Mouse (Mus musculus) MEL (cell line): Measurements from ENCODE around the gene Ube2j1. TPM values are rescaled to one million over a fixed set of nuclear protein-coding genes. Genes with fewer than 3 reads are reported as not detected.

ENCODE experiments used
- DNase-seq: peaks from one replicate; pipeline ENCODE4 v3.0.0; 2011; ENCODE audit warnings: low read depth, low spot score
- H3K27ac ChIP-seq: 2 replicates; pipeline ENCODE4 v1.5.1; 2012; ENCODE audit warnings: low read depth, mild to moderate bottlenecking, control low read depth, low read length, moderate library complexity; ENCODE audit not compliant: control insufficient read depth
- H3K27me3 ChIP-seq, 2 experiments: fragments of 150-350 bp in 1 of 2; sonication (generic) in 1 of 2; 2 replicates each; pipeline ENCODE4 v1.6.1; 2012; ENCODE audit warnings: low read length in 2 of 2, mild to moderate bottlenecking in 2 of 2, improper control_type of control experiment in 1 of 2, moderate library complexity in 1 of 2; ENCODE audit not compliant: insufficient read depth in 2 of 2, control insufficient read depth in 1 of 2
- H3K36me3 ChIP-seq, 2 experiments: 2 replicates each; pipeline ENCODE4 v1.6.1; 2012 to 2014; ENCODE audit warnings: low read length in 2 of 2, improper control_type of control experiment in 1 of 2, inconsistent platforms in 1 of 2, mild to moderate bottlenecking in 1 of 2; ENCODE audit not compliant: insufficient read depth in 2 of 2, control insufficient read depth in 1 of 2
- H3K4me1 ChIP-seq, 2 experiments: fragments of 150-350 bp in 1 of 2; sonication (generic) in 1 of 2; 2 replicates each; pipeline ENCODE4 v1.6.1; 2012; ENCODE audit warnings: low read length in 2 of 2, improper control_type of control experiment in 1 of 2, mild to moderate bottlenecking in 1 of 2; ENCODE audit not compliant: insufficient read depth in 2 of 2, control insufficient read depth in 1 of 2
- H3K4me3 ChIP-seq, 2 experiments: fragments of 150-350 bp in 1 of 2; sonication (generic) in 1 of 2; 2 replicates each; pipeline ENCODE4 v1.5.1; 2012; ENCODE audit warnings: low read depth in 2 of 2, low read length in 2 of 2, mild to moderate bottlenecking in 2 of 2, moderate library complexity in 2 of 2, control low read depth in 1 of 2, improper control_type of control experiment in 1 of 2; ENCODE audit not compliant: control insufficient read depth in 1 of 2, insufficient read depth in 1 of 2
- H3K79me2 ChIP-seq: 2 replicates; pipeline ENCODE4 v1.6.1; 2012; ENCODE audit warnings: mild to moderate bottlenecking, low read length, moderate library complexity; ENCODE audit not compliant: control insufficient read depth, poor library complexity, insufficient read depth
- H3K9ac ChIP-seq: 2 replicates; pipeline ENCODE4 v1.6.1; 2012; ENCODE audit warnings: low read depth, mild to moderate bottlenecking, control low read depth, low read length, moderate library complexity; ENCODE audit not compliant: control insufficient read depth, poor library complexity, severe bottlenecking
- H3K9me3 ChIP-seq: fragments of 150-350 bp; sonication (generic); replicated peaks from 2 replicates; pipeline ENCODE4 v1.6.1; 2012; ENCODE audit warnings: mild to moderate bottlenecking, low read length, improper control_type of control experiment, moderate library complexity; ENCODE audit not compliant: insufficient read depth
- CTCF ChIP-seq, 3 experiments: IDR thresholded peaks in 2 of 3; conservative IDR thresholded peaks in 1 of 3; 2 replicates each; pipeline ENCODE4 v1.5.1; 2011 to 2012; ENCODE audit warnings: low read length in 3 of 3, low read depth in 2 of 3, mild to moderate bottlenecking in 2 of 3, improper control_type of control experiment in 1 of 3, inconsistent platforms in 1 of 3, mixed read lengths in 1 of 3, moderate library complexity in 1 of 3; ENCODE audit not compliant: control insufficient read depth in 1 of 3, insufficient read depth in 1 of 3, poor library complexity in 1 of 3, severe bottlenecking in 1 of 3
- E2F4 ChIP-seq: IDR thresholded peaks from 2 replicates; pipeline ENCODE4 v1.6.1; 2011; ENCODE audit warnings: low read depth, low read length, improper control_type of control experiment, borderline replicate concordance
- ELF1 ChIP-seq: IDR thresholded peaks from 2 replicates; pipeline ENCODE4 v1.6.1; 2014; ENCODE audit warnings: low read depth, mild to moderate bottlenecking, inconsistent platforms, low read length, improper control_type of control experiment, moderate library complexity
- JUND ChIP-seq: IDR thresholded peaks from 2 replicates; pipeline ENCODE4 v1.6.1; 2011; ENCODE audit warnings: low read depth, mild to moderate bottlenecking, improper control_type of control experiment, low read length
- KAT2A ChIP-seq: conservative IDR thresholded peaks from 2 replicates; pipeline ENCODE4 v1.6.1; 2012; ENCODE audit warnings: low read depth, low read length, improper control_type of control experiment, inconsistent platforms
- MAFK ChIP-seq: IDR thresholded peaks from 2 replicates; pipeline ENCODE4 v1.6.1; 2011; ENCODE audit warnings: low read depth, mild to moderate bottlenecking, low read length, improper control_type of control experiment, borderline replicate concordance
- MAX ChIP-seq: IDR thresholded peaks from 2 replicates; pipeline ENCODE4 v1.6.1; 2011; ENCODE audit warnings: low read length, improper control_type of control experiment
- MEF2A ChIP-seq: IDR thresholded peaks from 2 replicates; pipeline ENCODE4 v1.6.1; 2014; ENCODE audit warnings: low read depth, mild to moderate bottlenecking, inconsistent platforms, low read length, improper control_type of control experiment; ENCODE audit not compliant: poor library complexity, insufficient replicate concordance, severe bottlenecking; ENCODE audit errors: extremely low read depth
- POLR2A ChIP-seq, 2 experiments: IDR thresholded peaks; 2 replicates each; pipeline ENCODE4 v1.6.1; 2011 to 2012; ENCODE audit warnings: low read length in 2 of 2, mild to moderate bottlenecking in 2 of 2, control low read depth in 1 of 2, improper control_type of control experiment in 1 of 2, low read depth in 1 of 2, moderate library complexity in 1 of 2; ENCODE audit not compliant: control insufficient read depth in 1 of 2, insufficient read depth in 1 of 2, poor library complexity in 1 of 2
- POLR2AphosphoS5 ChIP-seq: IDR thresholded peaks from 2 replicates; pipeline ENCODE4 v1.6.1; 2012; ENCODE audit warnings: low read depth, borderline replicate concordance, mild to moderate bottlenecking, inconsistent platforms, low read length, moderate library complexity, mixed read lengths
- TAL1 ChIP-seq: IDR thresholded peaks from 2 replicates; pipeline ENCODE4 v1.6.1; 2012; ENCODE audit warnings: mild to moderate bottlenecking, inconsistent platforms, low read length, moderate library complexity, mixed read lengths
- UBTF ChIP-seq: IDR thresholded peaks from 2 replicates; pipeline ENCODE4 v1.6.1; 2012; ENCODE audit warnings: low read depth, mild to moderate bottlenecking, inconsistent platforms, low read length, improper control_type of control experiment, moderate library complexity, borderline replicate concordance; ENCODE audit not compliant: insufficient read depth
- USF2 ChIP-seq, 2 experiments: IDR thresholded peaks; 2 replicates each; pipeline ENCODE4 v1.6.1; 2011 to 2012; ENCODE audit warnings: improper control_type of control experiment in 2 of 2, low read length in 2 of 2, borderline replicate concordance in 1 of 2, inconsistent platforms in 1 of 2, low read depth in 1 of 2, mild to moderate bottlenecking in 1 of 2; ENCODE audit not compliant: insufficient read depth in 1 of 2
- ZC3H11A ChIP-seq: IDR thresholded peaks from 2 replicates; pipeline ENCODE4 v1.6.1; 2012; ENCODE audit warnings: low read depth, mild to moderate bottlenecking, inconsistent platforms, low read length, improper control_type of control experiment
- ZMIZ1 ChIP-seq: IDR thresholded peaks from 2 replicates; pipeline ENCODE4 v1.6.1; 2012; ENCODE audit warnings: low read depth, mild to moderate bottlenecking, inconsistent platforms, low read length, improper control_type of control experiment, moderate library complexity
- ZNF384 ChIP-seq: IDR thresholded peaks from 2 replicates; pipeline ENCODE4 v1.6.1; 2012; ENCODE audit warnings: low read depth, mild to moderate bottlenecking, inconsistent platforms, low read length, improper control_type of control experiment
- polyA plus RNA-seq, 2 experiments: library from polyadenylated mRNA; stranded (reverse) in 1 of 2; unstranded in 1 of 2; fragments of >175 nt in 1 of 2; fragments of >200 nt in 1 of 2; gene quantifications; 2 replicates each; pipeline versions ENCODE4 v1.2.1 to v1.2.4; 2012; ENCODE audit warnings: low replicate concordance in 2 of 2, low read depth in 1 of 2; ENCODE audit not compliant: insufficient read length in 2 of 2, insufficient read depth in 1 of 2, missing spikeins in 1 of 2
- total RNA-seq: library from RNA; depleted of rRNA; stranded (reverse); fragments of 300-350 nt; gene quantifications from 2 replicates; pipeline ENCODE4 v1.2.3, GENCODE M21; 2012

Ube2j1 gene
- total and polyA plus RNA-seq, 3 experiments = 32.6 to 42.9 TPM; not detected in 1

DNA sequence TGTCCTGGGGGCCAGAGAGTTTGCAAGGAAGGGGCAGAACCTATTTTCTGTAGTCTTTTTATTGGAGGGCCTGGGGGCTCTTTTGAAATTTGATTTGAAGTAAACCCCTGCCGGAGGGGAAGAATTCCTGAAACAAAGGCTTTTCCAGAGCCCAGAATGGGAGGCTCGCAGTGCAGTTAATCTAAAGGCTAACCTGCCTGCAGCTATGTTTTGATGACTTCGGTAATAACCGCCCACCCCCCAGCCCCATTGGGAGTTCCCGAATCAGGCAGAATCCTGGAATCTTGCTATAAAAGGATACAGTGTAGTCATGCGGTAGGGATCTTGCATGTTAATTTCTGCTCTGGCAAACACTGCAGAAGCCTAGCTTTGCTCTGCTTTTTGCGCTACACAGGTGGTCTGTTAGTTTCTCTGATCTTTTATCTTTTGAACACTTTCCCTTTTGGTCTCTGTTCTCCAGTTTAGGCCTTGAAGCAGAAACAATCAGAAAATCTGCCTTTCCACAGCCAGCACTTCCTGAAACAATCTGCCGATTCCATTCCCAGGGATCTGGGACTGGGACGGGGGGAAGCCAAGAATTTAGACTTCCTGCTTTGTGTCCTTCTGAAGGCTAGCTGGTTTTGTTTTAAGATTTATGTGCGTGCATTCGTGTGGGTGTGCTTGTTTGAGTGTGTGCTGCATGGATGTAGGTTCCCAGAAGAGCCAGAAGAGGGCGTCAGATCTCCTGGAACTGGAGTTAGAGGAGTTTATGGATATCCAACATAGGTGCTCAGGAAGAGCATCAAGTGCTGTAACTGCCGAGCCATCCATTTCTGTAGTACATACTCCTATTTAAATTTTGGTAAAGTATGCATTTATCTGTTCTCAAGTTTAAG lies 46.2 kb upstream of the Ube2j1 start:
- Histone ChIP-seq H3K9me3 (no peaks in the 10 kb centered on the region), H3K4me3 (no peak overlapping the region), H3K4me1 (peaks cover 0 to 12% of the 10 kb centered on the region in 2 experiments; a peak in 2 of 4 replicates), H3K79me2 (no peaks in the 10 kb centered on the region), H3K27ac (no peak overlapping the region), H3K36me3 (peaks cover 0 to 11% of the 10 kb centered on the region in 2 experiments; a peak in 1 of 4 replicates), H3K9ac (no peak overlapping the region), H3K27me3 (no peaks in the 10 kb centered on the region)
- no peak for DNase-seq
- TF ChIP-seq E2F4 (no peak), MAFK (no peak), POLR2A (IDR thresholded peaks at IDR 0.05; ENCODE audit: control insufficient read depth in 1 of 2, insufficient read depth in 1 of 2, low read depth in 1 of 2, low read length in 2 of 2, poor library complexity in 1 of 2) (no peak), CTCF (IDR thresholded peaks at IDR 0.05 in 2 of 3, conservative IDR thresholded peaks at IDR 0.05 in 1 of 3; ENCODE audit: control insufficient read depth in 1 of 3, insufficient read depth in 1 of 3, low read depth in 2 of 3, low read length in 3 of 3, poor library complexity in 1 of 3, severe bottlenecking in 1 of 3) (peak in 1 of 3 experiments; percentile 1; a peak in 1 of 6 replicates), ZNF384 (no peak)

GRCm38 (mm10) chr4:32985684-32986083 lies 45.5 kb upstream of the Ube2j1 start:
- TF ChIP-seq POLR2AphosphoS5 (no peak), TAL1 (no peak), MAX (no peak), CTCF (IDR thresholded peaks at IDR 0.05 in 2 of 3, conservative IDR thresholded peaks at IDR 0.05 in 1 of 3; ENCODE audit: control insufficient read depth in 1 of 3, insufficient read depth in 1 of 3, low read depth in 2 of 3, low read length in 3 of 3, poor library complexity in 1 of 3, severe bottlenecking in 1 of 3) (no peak), MEF2A (no peak), E2F4 (no peak), JUND (no peak), USF2 (IDR thresholded peaks at IDR 0.05; ENCODE audit: borderline replicate concordance in 1 of 2, insufficient read depth in 1 of 2, low read depth in 1 of 2, low read length in 2 of 2) (no peak), ELF1 (no peak), KAT2A (no peak), ZC3H11A (no peak), UBTF (no peak), ZMIZ1 (no peak)
- H3K79me2 ChIP-seq = no peaks in the 10 kb centered on the region
- peaks cover 0 to 11% of the 10 kb centered on the region in 2 experiments; a peak in 1 of 4 replicates for H3K36me3 ChIP-seq
- H3K9ac ChIP-seq = no peak overlapping the region
- H3K27me3 ChIP-seq = no peaks in the 10 kb centered on the region
- DNase-seq = no peak
- H3K9me3 ChIP-seq = no peaks in the 10 kb centered on the region
- H3K4me3 ChIP-seq = no peak overlapping the region
- no peak overlapping the region for H3K27ac ChIP-seq
- H3K4me1 ChIP-seq = peaks cover 0 to 12% of the 10 kb centered on the region in 2 experiments; a peak in 2 of 4 replicates
